Mouse (Mus musculus): Measurements from ENCODE around the gene Mefv. TPM values are rescaled to one million over a fixed set of nuclear protein-coding genes. Genes with fewer than 3 reads are reported as not detected.
"Not testable (repeated sequence)": the region's sequence is repeated elsewhere in the genome, so short reads cannot be mapped to it uniquely, and the experiment has no call there.

Gene Mefv
- total RNA-seq, 1 experiment: not detected

DNA sequence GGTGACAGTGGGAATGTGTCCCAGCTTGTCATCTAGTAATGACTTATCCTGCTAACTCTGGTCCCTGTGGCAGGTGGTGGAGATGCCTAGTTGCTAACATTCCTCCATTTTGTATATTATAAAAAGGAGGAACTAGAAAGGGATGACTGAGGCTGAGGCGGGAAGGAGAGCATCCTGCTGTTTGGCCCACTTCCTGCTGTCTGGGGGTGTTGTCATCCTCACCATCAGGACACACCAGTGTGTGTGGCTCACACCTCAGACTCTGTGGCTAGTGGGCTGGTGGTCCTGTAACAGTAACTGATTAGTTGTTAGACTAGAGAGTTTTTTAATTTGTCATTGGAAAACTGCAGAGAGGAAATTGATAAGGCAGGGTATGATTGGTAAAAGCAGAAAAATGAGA, 17.0 kb downstream of the Mefv start:
- no peaks in the 10 kb centered on the region for H3K4me1 ChIP-seq (ENCODE audit: control insufficient read depth in 2 of 2, insufficient read depth in 2 of 2, low read length in 2 of 2, poor library complexity in 1 of 2)
- H3K36me3 ChIP-seq (ENCODE audit: control insufficient read depth, insufficient read depth, low read length, poor library complexity, severe bottlenecking): no peaks in the 10 kb centered on the region
- no peak overlapping the region for H3K9ac ChIP-seq (ENCODE audit: insufficient read depth, low read depth, low read length, poor library complexity, severe bottlenecking)
- H3K4me3 ChIP-seq (ENCODE audit: insufficient read depth in 1 of 2, low read depth in 1 of 2, low read length in 2 of 2, poor library complexity in 1 of 2, severe bottlenecking in 1 of 2): no peak overlapping the region
- no peaks in the 10 kb centered on the region for H3K9me3 ChIP-seq (ENCODE audit: control insufficient read depth, insufficient read depth, low read depth, low read length)
- TF ChIP-seq HCFC1 (IDR thresholded peaks at IDR 0.05; ENCODE audit: borderline replicate concordance, insufficient read depth, low read length) (no peak), MAFK (IDR thresholded peaks at IDR 0.05; ENCODE audit: insufficient read depth, low read depth, low read length) (no peak), CHD2 (IDR thresholded peaks at IDR 0.05; ENCODE audit: low read depth, low read length) (no peak), ZC3H11A (IDR thresholded peaks at IDR 0.05; ENCODE audit: borderline replicate concordance, low read depth, low read length) (no peak), ZNF384 (IDR thresholded peaks at IDR 0.05; ENCODE audit: low read depth, low read length) (no peak)
- in situ Hi-C loops (cut with MboI; ENCODE audit: low sequenced_read_pairs in 2 of 2, unreplicated experiment in 2 of 2): no loop called here
- no peak overlapping the region for H3K27ac ChIP-seq (ENCODE audit: insufficient read depth, low read depth, low read length, poor library complexity, severe bottlenecking)
- DNase-seq (ENCODE audit: low read depth, low spot score): no peak

DNA sequence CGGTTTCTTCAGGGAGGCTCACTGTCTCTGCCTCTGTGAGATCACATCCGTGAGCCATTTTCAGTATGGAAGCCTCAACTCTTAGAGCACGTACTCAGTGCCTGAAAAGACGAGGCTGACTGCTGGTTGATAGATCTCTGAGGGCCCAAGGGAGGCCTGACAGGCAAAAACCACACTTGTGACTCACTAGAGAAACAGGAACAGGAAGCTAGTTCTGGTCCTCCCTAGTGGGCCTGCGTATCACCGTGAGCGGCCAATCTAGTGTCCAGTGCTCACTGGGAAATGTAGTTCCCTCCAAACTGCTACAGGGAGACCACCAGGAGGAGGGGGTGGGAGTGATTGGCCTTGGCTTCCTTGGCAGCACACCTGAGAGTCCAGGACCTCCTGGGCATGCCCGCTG, 18.6 kb downstream of the Mefv start:
- DNase-seq (ENCODE audit: low read depth, low spot score): no peak
- Histone ChIP-seq H3K4me3 (ENCODE audit: insufficient read depth in 1 of 2, low read depth in 1 of 2, low read length in 2 of 2, poor library complexity in 1 of 2, severe bottlenecking in 1 of 2) (no peak overlapping the region), H3K36me3 (ENCODE audit: control insufficient read depth, insufficient read depth, low read length, poor library complexity, severe bottlenecking) (no peaks in the 10 kb centered on the region)

DNA sequence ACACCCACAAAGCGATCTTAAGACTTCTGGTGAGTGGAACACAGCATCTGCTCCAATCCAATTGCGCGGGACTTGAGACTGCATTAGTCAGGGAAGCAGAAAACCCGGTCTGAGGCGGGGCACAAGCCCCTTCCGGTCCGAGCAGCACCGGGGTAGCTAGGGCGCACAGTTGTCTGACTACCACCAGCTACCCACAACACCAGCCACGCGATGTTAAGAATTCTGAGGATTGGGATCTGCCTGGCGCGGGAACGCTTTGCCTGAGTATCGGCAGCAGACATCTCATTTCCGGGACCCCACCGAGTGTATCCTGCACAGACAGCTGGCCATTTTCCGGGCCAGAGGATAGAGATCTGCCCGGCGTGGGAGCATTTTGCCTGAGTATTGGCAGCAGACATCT, 28.3 kb downstream of the Mefv start:
- DNase-seq (ENCODE audit: low read depth, low spot score): peak; percentile 31
- in situ Hi-C loops (cut with MboI; ENCODE audit: low sequenced_read_pairs in 2 of 2, unreplicated experiment in 2 of 2); H3K27ac ChIP-seq (ENCODE audit: insufficient read depth, low read depth, low read length, poor library complexity, severe bottlenecking); H3K9me3 ChIP-seq (ENCODE audit: control insufficient read depth, insufficient read depth, low read depth, low read length); H3K36me3 ChIP-seq (ENCODE audit: control insufficient read depth, insufficient read depth, low read length, poor library complexity, severe bottlenecking); H3K4me1 ChIP-seq (ENCODE audit: control insufficient read depth in 2 of 2, insufficient read depth in 2 of 2, low read length in 2 of 2, poor library complexity in 1 of 2): not testable (repeated sequence)
- TF ChIP-seq CHD2 (IDR thresholded peaks at IDR 0.05; ENCODE audit: low read depth, low read length): peak; percentile 12; the same call in 1 of the 2 replicates
- H3K9ac ChIP-seq (ENCODE audit: insufficient read depth, low read depth, low read length, poor library complexity, severe bottlenecking): peak overlapping the region; percentile 49
- H3K4me3 ChIP-seq (ENCODE audit: insufficient read depth in 1 of 2, low read depth in 1 of 2, low read length in 2 of 2, poor library complexity in 1 of 2, severe bottlenecking in 1 of 2): peak overlapping the region; percentile 61 to 86

More for the DNA sequence above, 18.6 kb downstream of the Mefv start:
- Histone ChIP-seq H3K4me1 (ENCODE audit: control insufficient read depth in 2 of 2, insufficient read depth in 2 of 2, low read length in 2 of 2, poor library complexity in 1 of 2) (no peaks in the 10 kb centered on the region), H3K9me3 (ENCODE audit: control insufficient read depth, insufficient read depth, low read depth, low read length) (no peaks in the 10 kb centered on the region), H3K27ac (ENCODE audit: insufficient read depth, low read depth, low read length, poor library complexity, severe bottlenecking) (no peak overlapping the region), H3K9ac (ENCODE audit: insufficient read depth, low read depth, low read length, poor library complexity, severe bottlenecking) (no peak overlapping the region)
- no peak for TF ChIP-seq CHD2 (IDR thresholded peaks at IDR 0.05; ENCODE audit: low read depth, low read length)
- TF ChIP-seq HCFC1 (IDR thresholded peaks at IDR 0.05; ENCODE audit: borderline replicate concordance, insufficient read depth, low read length): 0 out of 2 replicates have a peak, but pooled peaks have one; percentile 53
- in situ Hi-C loops (cut with MboI; ENCODE audit: low sequenced_read_pairs in 2 of 2, unreplicated experiment in 2 of 2): no loop called here

Other genes with a start within 250 kb of the Mefv start
- gene Olfr161, start 127.1 kb downstream of the Mefv start, total RNA-seq (2012; rRNA removed): 0.09 and 0.42 TPM in 2 replicates
- gene Zfp263, start 26.0 kb upstream of the Mefv start, total RNA-seq (2012; rRNA removed): 25.4 and 27.5 TPM in 2 replicates
- not detected in 2 replicates for gene Olfr15, start 112.8 kb upstream of the Mefv start, total RNA-seq (2012; rRNA removed)
- 0.85 and 1.0 TPM in 2 replicates for gene Zfp174, start 129.2 kb upstream of the Mefv start, total RNA-seq (2012; rRNA removed)
- 16.8 and 17.4 TPM in 2 replicates for gene Naa60, start 154.3 kb upstream of the Mefv start, total RNA-seq (2012; rRNA removed)
- 8.7 and 10.7 TPM in 2 replicates for gene Zfp597, start 166.5 kb upstream of the Mefv start, total RNA-seq (2012; rRNA removed)
- 1.1 TPM in 1 of 2 replicates, not detected in the other for gene Gm20695, start 166.6 kb upstream of the Mefv start, total RNA-seq (2012; rRNA removed)
- gene 1700037C18Rik, start 190.6 kb upstream of the Mefv start, total RNA-seq (2012; rRNA removed): 1.5 and 1.7 TPM in 2 replicates
- gene Cluap1, start 190.7 kb upstream of the Mefv start, total RNA-seq (2012; rRNA removed): 10.3 and 12.6 TPM in 2 replicates

Data from ES-E14 (cell line).